Mouse (Mus musculus) cerebellum, adult 2 months (tissue): ENCODE results near the gene Osbpl9. TPM values are rescaled to one million over a fixed set of nuclear protein-coding genes. Genes with fewer than 3 reads are reported as not detected.
A peak's percentile ranks its signal among the peaks of the same experiment; 100 is the strongest.

ENCODE experiments used
- DNase-seq, 2 experiments: peaks; one replicate each; pipeline ENCODE4 v3.0.0; 2021
- H3K27ac ChIP-seq: fragments of 200-500 bp; 2 replicates; pipeline ENCODE4 v1.5.1; 2012; ENCODE audit warnings: low read length, control low read depth, inconsistent platforms; ENCODE audit not compliant: insufficient read depth
- H3K27me3 ChIP-seq: fragments of 200-500 bp; 2 replicates; pipeline ENCODE4 v1.6.1; 2012; ENCODE audit warnings: inconsistent platforms, mild to moderate bottlenecking, low read length, moderate library complexity; ENCODE audit not compliant: control insufficient read depth, insufficient read depth
- H3K4me1 ChIP-seq: fragments of 200-500 bp; 2 replicates; pipeline ENCODE4 v1.6.1; 2011; ENCODE audit warnings: low read length; ENCODE audit not compliant: control insufficient read depth, insufficient read depth
- H3K4me3 ChIP-seq: fragments of 200-500 bp; replicated peaks from 2 replicates; pipeline ENCODE3; 2011; ENCODE audit warnings: mild to moderate bottlenecking, low read depth, low read length, control low read depth; ENCODE audit not compliant: insufficient read depth
- CTCF ChIP-seq: fragments of 200-500 bp; IDR thresholded peaks from 2 replicates; pipeline ENCODE4 v1.5.1; 2011; ENCODE audit warnings: low read depth, mild to moderate bottlenecking, control low read depth, low read length, moderate library complexity, borderline replicate concordance; ENCODE audit not compliant: insufficient read depth
- POLR2A ChIP-seq: fragments of 200-500 bp; IDR thresholded peaks from 2 replicates; pipeline ENCODE4 v1.6.1; 2011; ENCODE audit warnings: low read length, control low read depth, borderline replicate concordance; ENCODE audit not compliant: insufficient read depth
- WGBS: fragments of 180-500 bp; shearing (Covaris S2); methylation state at CpG from one replicate; pipeline ENCODE4 v1.1.7; 2018; 5-methylcytosine and 5-hydroxymethylcytosine counted together
- polyA plus RNA-seq: library from polyadenylated mRNA; depleted of rRNA; stranded (reverse); fragments of >200 nt; gene quantifications from 2 replicates; pipeline ENCODE4 v1.2.3, GENCODE M21; 2012; rRNA removed

The Osbpl9 gene
- 113 and 120 TPM in 2 replicates for polyA plus RNA-seq

- H3K4me1 ChIP-seq = 0 out of 2 replicates have a peak, but pooled peaks cover 2% of the 10 kb centered on the region
- H3K27ac ChIP-seq = peak within 1 kb of the TSS; percentile 84
- peak within 1 kb of the TSS; percentile 80 for H3K4me3 ChIP-seq
- peak; percentile 96 to 99 for DNase-seq
- no peaks in the 10 kb centered on the region for H3K27me3 ChIP-seq
- 1% methylated on average over 59 of the region's 59 CpGs for WGBS
- TF ChIP-seq CTCF (no peak), POLR2A (peak; percentile 93)
Measured at GRCm38 (mm10) chr4:109201582-109202424, at the start of gene Osbpl9. TSS of gene Osbpl9 (minus strand) at chr4:109202272.

GRCm38 (mm10) chr4:109251605-109252004 lies 49.5 kb upstream of the Osbpl9 start:
- Histone ChIP-seq H3K27me3 (no peaks in the 10 kb centered on the region), H3K4me3 (no peak overlapping the region), H3K4me1 (no peaks in the 10 kb centered on the region), H3K27ac (no peak overlapping the region)
- TF ChIP-seq POLR2A = no peak
- TF ChIP-seq CTCF = peak; percentile 52; the same call in 1 of the 2 replicates
- 34% methylated on average over 3 of the region's 3 CpGs for WGBS
- no peak for DNase-seq

GRCm38 (mm10) chr4:109245016-109245620 lies 43.0 kb upstream of the Osbpl9 start:
- no peak overlapping the region for H3K27ac ChIP-seq
- TF ChIP-seq CTCF (no peak), POLR2A (no peak)
- 88% methylated on average over 6 of the region's 6 CpGs for WGBS

GRCm38 (mm10) chr4:109244506-109244905 lies 42.4 kb upstream of the Osbpl9 start:
- no peaks in the 10 kb centered on the region for H3K27me3 ChIP-seq
- TF ChIP-seq POLR2A (no peak), CTCF (no peak)
- H3K27ac ChIP-seq = no peak overlapping the region
- WGBS = 80% methylated on average over 7 of the region's 7 CpGs
- DNase-seq = no peak
- no peak overlapping the region for H3K4me3 ChIP-seq
- H3K4me1 ChIP-seq = peaks cover 4% of the 10 kb centered on the region; the same call in 1 of the 2 replicates

More at GRCm38 (mm10) chr4:109245016-109245620, 43.0 kb upstream of the Osbpl9 start:
- DNase-seq = no peak
- Histone ChIP-seq H3K4me3 (no peak overlapping the region), H3K27me3 (no peaks in the 10 kb centered on the region), H3K4me1 (peaks cover 4% of the 10 kb centered on the region; the same call in 1 of the 2 replicates)

GRCm38 (mm10) chr4:109241934-109242333 lies 39.9 kb upstream of the Osbpl9 start:
- 24% methylated on average over 4 of the region's 4 CpGs for WGBS
- TF ChIP-seq CTCF (no peak), POLR2A (no peak)
- no peak overlapping the region for H3K27ac ChIP-seq

GRCm38 (mm10) chr4:109241221-109241620 lies 39.1 kb upstream of the Osbpl9 start:
- Histone ChIP-seq H3K4me3 (no peak overlapping the region), H3K27me3 (no peaks in the 10 kb centered on the region), H3K27ac (no peak overlapping the region), H3K4me1 (peaks cover 4% of the 10 kb centered on the region; the same call in 1 of the 2 replicates)
- DNase-seq = no peak
- TF ChIP-seq CTCF = no peak
- TF ChIP-seq POLR2A = no peak

More at GRCm38 (mm10) chr4:109241934-109242333, 39.9 kb upstream of the Osbpl9 start:
- no peaks in the 10 kb centered on the region for H3K27me3 ChIP-seq
- no peak overlapping the region for H3K4me3 ChIP-seq
- DNase-seq = peak; percentile 35 to 59
- peaks cover 4% of the 10 kb centered on the region; the same call in 1 of the 2 replicates for H3K4me1 ChIP-seq

- H3K27ac ChIP-seq = no peak overlapping the region
- 68% methylated on average over 24 of the region's 24 CpGs for WGBS
Measured at GRCm38 (mm10) chr4:109238428-109239268, 36.6 kb upstream of the Osbpl9 start.

More at GRCm38 (mm10) chr4:109238428-109239268, 36.6 kb upstream of the Osbpl9 start:
- DNase-seq = peak; percentile 37 to 59
- H3K4me1 ChIP-seq = peaks cover 4% of the 10 kb centered on the region; the same call in 1 of the 2 replicates
- no peak for TF ChIP-seq POLR2A
- no peak for TF ChIP-seq CTCF
- no peaks in the 10 kb centered on the region for H3K27me3 ChIP-seq
- H3K4me3 ChIP-seq = no peak overlapping the region
